Mouse (Mus musculus): ENCODE measurements around the gene Mef2a.

GRCm38 (mm10) chr7:67246067-67246466 lies 126.6 kb downstream of the Mef2a start:
- TF ChIP-seq CTCF (IDR thresholded peaks at IDR 0.05; ENCODE audit: insufficient read depth, low read length) = no peak
- TF ChIP-seq POLR2A (IDR thresholded peaks at IDR 0.05; ENCODE audit: borderline replicate concordance, extremely low read depth, low read depth, low read length) = no peak

Measured in lung, adult 2 months (tissue).